Mouse (Mus musculus) thymus, postnatal 10 days (tissue): ENCODE results near the gene Ppp5c.

Experiments
- DNase-seq, 2 experiments: peaks; one replicate each; pipeline ENCODE4 v3.0.0; 2021; ENCODE audit warnings: low spot score in 2 of 2

The Ppp5c gene

DNA sequence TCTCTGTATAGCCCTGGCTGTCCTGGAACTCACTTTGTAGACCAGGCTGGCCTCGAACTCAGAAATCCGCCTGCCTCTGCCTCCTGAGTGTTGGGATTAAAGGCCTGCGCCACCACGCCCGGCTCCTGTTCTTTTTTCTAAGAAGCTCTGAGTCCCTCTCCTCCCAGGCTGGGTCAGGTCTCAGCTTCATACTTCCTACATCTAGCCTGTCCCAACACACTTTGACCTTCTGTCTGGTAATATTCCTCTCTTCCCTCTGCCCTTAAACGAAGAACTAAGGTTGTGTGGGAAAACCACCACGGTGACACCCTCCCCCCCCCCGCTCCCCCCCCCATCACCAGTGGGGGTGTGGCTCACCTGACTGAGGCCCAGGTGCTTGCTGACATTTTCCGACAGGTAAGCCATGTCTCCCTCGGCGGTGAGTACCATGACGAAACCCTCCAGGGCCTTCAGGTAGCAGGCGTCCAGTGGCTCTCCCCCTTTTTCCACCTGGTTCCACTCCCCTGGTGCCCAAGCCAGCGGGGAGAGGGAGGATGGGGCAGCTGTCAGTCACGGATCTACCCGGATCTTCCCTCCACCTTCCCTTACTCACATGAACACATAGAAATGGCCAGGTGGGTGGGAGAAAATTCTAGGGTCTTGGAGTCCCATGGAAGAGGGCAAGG, 26.7 kb upstream of the Ppp5c start:
- no peak for DNase-seq

DNA sequence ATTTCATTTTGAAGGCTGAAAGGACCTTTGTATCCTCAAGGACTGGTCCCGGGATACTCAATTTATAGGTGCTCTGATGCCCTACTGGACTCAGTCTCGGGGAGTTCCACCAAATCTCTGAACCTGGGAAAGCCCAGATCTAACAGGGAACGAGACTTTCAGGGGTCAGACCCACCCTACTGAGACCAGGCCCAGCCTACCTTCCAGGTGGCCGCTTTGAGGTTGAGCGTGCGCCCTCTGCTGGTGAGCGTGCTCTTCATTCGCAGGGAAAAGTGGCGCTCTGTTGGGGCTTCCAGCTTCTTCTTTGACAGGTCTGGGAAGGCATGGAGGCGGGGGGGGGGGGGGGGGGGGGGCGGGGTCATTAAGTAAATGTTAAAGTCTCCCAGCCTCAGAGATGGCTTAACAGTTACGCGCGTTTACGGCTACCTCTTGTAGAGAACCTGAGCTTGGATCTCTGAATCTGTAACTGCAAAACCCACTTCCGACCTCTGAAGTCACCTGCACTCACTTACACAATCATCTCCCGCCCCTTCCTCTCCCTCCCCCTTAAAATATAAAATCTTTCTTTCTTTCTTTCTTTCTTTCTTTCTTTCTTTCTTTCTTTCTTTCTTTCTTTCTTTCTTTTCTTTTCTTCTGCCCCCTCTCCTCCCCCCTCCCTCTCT, 23.3 kb upstream of the Ppp5c start:
- peak; percentile 66 to 80 for DNase-seq

DNA sequence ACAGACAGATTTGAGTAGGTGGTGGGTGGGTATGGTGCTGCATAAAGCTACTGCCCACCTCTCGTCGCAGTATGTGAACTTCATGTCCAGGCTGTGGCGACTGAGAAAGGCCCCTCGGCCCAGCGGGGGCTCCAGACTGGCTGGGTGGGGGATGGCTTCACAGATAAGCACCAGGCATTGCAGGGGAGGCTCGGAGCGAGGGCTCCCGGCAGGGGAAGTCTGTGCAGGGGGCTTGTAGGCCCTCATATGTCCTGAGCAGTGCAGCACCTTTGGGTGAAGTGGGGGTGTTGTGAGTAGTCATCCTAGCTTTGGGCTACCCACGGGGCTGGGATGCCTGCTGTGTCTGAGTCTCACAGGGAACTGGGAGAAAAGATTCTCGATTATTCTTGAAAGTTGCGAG, 22.8 kb upstream of the Ppp5c start:
- DNase-seq = no peak

DNA sequence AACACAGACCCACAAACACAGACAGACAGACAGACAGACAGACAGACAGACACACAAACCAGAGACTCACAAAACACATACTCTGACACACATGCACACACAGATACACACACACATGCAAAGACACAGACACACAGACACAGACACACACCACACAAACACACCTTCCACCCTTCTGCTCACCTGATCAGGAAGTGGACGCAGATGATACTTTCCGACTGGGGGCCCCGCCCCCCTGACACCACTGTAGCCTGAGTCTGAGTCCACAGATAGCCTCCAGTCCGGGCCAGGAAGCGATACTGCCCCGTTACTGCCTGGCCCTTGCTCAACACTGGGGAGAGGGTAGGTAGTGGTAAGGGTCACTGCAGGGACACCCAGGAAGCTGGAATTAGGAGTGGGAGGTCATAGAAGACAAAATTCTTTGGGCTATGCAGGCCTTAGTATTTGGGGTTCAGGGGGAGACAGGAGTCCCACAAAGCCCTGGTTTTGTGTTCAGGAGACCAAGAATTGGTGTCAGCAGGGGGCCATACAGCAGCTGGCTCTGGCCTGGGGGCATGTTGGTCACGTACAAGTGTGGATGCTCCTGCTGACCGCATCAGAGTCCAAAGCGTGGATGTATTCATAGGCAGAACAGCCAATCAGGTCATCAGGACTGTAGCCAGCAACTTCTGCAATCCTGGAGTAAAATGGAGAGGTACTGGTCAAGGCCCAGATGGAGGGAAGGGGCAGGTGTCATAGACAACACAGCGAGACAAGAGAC, 20.9 kb upstream of the Ppp5c start:
- DNase-seq = no peak

DNA sequence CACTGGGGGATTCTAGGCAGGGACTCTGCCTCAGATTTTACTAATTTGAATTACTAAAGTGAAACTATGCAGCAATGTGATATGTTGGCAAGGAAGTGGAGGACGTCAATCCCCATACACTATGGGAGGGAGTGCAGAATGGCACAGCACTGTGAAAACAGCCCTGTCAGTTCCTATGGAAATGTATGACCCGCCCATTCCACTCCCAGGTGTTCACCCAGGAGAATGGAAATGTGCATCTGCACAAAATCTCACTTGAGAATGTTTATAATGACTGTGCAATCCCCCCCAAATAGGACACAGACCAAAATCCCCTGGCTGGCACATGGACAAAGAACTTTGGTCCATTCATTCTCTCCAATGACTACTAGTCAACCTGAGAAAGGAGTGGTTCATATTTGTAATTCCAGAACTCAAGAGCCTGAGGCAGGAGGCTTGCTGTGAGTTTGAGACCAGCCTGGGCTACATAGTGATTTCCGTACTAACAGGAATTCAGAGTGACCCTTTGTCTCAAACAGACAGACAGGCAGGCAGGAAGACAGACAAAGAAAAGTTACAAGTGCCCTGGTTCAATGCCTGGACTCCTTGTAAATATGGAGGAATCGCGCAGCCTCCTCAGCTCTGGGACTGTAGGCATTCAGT, 19.4 kb upstream of the Ppp5c start:
- DNase-seq = no peak

DNA sequence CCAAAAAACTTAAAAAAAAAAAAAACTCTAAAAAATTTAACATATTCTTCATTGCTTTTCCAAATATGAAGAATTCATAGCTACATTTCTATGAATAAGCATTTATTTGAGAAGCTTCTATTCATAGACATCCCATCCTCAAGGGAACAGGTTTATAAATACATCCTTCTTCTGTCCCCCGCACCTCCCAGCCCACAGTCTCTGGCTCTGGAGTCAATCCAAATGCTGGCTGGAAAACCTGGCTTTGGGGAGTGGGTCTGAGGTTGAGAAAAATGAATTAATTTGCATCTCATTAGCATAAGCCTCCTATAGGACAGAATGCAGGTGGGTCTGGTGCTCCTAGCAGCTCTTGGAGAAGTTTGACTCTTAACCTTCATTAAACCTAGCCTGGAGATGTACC, 18.0 kb upstream of the Ppp5c start:
- no peak for DNase-seq

DNA sequence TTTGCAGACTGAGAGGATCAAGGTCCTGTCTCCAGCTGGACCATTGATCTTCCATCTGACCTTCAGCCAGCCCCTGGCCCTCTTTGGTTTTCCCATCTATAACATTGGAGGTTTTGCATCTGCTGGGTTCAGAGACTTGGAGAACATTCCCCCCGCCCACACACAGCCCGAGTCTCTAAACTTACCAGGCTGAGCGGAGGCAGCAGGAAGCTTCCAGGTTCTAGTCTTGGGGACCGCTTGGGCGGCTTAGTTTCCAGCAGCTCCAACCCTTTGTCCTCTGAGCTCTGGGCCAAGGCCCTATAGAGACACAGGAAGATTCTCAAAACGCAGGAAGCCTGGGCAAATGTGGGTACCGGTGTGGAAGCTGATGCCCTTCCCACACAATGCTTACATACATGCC, 11.6 kb upstream of the Ppp5c start:
- DNase-seq = no peak

DNA sequence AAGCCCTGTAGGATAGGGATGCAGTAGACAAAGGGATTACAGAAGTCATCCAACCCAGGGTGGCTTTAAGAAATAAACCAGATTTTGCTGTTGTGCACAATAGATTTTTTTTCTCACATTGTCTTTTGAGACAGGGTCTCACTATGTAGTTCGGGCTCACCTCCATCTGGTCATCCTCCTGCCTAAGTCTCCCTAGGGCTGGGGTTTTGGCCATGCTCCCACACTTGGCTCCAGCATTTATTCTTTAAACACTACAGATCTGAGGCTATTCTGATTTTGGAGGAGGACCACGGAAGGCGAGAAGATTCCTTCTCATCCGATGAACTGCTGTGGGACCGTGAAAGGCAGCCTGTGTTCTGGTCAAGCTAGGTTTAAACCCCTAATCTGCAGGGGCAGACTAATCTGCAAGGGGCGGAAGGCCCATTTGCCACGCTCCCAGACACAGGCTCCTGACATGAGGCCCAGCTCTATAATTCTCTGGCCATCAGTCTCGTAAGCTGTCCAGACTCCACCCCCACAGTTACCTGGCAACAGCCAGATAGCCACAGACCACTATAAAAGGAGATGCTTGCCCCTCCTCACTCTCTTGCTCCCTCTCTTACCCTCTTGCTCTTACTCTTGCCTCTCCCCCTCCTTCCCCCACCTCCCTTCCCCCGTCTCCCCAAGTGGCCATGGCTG, 10.4 kb upstream of the Ppp5c start:
- no peak for DNase-seq

DNA sequence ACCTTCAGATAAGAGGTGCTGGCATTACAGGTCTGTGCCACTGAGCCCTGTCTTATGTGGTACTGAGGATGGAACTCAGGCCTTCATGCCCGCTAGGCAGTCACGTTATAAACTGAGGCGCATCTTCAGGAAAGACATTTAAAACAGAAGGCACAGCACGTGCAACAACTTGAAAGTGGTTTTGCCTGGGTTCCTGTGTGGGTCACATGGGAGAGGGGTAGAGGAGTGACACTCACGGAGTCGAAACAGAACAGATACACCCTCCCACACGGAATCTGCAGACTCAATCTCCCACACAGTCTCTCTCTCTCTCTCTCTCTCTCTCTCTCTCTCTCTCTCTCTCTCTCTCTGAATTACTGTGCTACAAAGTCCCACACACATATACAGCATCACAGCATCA, 2.5 kb upstream of the Ppp5c start:
- DNase-seq = no peak

DNA sequence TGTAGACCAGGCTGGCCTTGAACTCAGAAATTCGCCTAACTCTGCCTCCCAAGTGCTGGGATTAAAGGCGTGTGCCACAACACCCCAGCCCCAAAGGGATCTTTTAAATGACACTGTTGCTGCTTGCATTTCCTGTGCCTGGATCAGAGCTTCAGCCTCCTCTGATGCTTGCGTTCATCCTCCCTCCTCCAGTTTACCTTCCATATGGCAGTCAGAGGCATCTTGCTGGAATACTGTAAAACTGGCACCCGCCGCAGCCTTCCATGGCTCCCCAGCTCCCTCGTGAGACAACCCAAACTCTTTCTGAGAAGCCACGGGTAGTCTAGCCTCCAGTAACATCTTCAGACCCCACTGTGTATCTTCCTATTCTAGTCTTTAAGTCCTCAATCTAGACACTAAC, 1.2 kb upstream of the Ppp5c start:
- DNase-seq = no peak

DNA sequence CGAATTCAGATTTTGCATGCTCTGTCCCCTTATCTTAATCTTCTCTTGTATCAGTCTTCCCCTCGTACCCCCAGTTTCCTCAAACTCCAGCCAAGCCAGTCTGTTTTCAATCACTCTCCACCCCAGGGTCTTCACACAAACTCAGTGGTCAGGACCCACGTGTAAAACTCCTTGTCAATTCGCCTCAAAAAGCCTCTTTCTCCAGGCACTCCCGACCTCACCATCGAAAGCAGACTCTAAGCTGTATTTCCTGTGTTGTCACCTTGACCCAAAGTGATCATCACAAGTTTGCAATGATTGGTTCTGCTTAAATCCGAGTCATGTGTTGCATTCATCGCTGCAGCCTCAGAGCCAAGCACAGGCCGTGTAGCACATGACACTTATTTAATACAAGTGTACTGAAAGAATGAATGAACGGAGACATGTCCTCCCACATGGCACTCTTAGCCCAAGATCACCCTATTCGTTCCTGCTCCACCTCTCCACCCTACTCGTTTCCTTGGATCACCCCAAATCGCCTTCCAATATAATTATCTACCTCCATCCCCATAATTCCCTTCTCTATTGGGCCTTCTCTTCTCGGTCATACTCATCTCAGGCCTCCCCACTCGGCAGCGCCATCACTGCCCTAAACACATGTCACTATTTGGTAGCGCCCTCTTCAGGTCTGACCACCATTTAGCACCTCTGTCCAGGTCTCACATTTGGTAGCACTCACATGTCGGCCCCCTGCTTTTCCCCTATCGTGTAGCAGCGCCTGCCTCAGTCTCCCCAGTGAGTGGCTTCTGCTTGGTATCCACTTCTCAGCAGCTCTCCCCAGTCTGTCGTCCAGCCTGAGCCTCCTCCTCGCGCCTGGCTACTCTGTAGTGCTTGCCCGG, 775 bp downstream of the Ppp5c start:
- DNase-seq = peak; percentile 32 to 47

DNA sequence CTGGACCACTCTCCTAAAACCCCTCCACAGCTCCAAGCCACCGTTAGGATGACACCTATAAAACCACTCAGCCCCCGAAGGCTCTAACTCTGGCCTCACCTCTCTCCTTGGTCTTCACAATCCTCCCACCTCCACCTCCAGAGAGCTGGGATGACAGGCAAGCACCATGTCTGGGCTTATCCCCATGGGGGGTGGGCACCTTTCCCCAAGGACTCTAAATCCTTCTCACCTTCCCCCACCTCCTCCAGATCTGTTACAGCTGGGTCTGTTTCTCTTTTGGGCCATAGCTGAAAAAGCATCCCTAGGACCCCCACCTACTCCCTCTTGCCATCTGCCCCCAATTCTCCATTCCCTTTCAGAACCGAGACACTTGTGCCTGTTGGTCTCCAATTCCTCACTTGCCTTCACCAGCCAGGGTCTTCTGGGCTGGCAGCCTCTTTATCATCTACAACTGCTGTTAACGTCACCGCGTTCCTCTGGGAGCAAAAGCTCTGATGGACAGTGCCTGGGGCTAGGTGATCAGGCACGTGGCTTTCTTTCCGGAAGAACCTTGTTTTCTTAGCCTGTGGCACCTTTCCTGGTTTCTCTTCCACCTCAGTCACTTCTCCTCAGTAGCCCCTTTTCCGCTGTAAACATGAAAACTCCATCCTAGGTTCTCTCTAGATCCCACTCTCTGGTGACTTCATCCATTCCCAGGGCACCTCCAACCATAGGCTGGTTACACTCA, 1.7 kb downstream of the Ppp5c start:
- no peak for DNase-seq

DNA sequence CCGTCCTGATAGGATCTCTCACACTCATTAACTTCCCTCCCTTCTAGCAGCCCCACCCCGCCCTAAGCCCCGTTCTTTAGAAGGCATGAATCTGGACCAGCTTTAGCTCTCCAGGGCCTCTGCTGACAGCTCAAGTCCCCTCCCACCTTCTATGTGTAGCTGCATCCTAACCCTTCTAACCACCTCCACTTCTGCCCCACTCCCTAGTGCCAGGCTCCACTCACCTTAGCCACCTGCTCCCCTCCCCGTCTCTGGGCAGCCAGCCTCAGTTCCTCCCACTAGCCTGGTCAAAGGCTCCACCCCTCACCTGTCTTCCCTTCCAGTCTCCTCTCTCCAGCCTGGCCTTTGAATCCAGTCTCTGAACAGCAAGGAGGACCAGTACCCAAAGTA, 2.2 kb downstream of the Ppp5c start:
- no peak for DNase-seq

DNA sequence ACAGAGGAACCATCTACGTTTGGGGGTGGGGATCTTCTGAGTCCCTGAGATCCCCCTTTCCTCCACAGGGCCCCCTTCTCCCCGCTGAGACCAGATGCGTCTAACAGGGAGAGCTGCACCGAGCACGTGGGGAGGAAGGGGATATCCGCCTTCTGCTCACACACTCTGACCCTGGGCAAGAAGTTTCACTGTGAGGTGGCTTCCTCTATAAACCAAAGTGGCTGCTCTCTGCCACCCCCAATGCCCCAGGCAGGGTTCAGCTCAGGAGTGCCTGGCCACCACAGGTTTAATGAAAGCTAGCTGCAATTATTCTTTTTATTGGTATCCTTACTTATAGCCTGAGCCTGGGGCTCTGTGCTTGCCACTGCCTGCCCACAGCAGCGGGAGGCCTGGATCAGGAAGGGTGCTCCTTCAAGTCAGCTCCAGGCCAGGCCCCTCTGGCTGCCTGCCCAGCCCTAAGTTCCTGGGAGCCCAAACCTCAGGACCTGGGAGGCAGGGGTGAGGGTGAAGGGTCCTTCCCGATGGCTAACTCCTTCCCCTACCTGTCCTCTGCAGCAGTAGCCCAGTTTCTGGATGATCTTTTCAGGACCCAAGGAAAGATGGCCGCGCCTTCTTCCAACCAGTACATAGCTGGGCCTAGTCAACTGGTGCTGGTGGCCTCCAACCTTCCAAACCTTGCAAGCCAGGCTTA, 2.8 kb downstream of the Ppp5c start:
- DNase-seq = peak; percentile 46 to 52

DNA sequence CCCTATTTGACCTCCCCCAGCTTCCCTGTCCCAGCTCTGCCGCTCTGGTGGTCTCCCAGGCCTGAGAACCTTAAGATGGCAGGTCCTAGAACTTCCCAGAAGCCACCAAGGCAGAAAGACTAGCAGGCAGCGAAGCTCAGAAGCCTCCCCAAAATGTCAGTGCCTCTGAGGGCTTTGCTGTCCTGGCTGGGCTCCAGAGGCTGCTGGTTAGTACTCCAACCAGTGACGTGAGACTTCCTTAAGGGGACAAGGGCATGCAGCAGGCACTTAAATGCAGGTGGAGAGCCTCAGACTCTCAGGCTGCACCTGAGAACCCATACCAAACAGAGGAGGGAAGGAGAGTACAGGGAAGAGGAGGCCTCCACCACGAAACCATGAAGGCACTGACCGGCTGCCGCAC, 3.6 kb downstream of the Ppp5c start:
- DNase-seq = no peak

DNA sequence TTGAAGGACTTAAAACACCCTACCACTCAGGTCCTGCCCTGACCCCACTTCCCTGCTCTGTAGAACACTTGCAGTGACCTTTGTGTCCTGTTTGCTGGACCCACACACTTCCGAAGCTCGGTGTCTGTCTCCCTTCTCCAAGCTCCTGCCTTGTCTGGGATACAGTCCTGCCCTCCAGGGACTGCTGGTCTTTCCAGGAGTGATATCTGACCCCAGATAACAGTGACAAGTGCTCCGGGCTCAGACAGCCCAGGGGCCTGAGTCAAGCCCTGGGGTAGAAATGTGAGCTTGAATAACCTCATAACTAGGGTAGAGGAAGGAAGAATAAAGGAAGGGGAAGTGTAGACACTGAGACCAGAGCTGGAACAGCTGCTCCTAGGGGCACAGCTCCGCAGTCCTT, 4.0 kb downstream of the Ppp5c start:
- DNase-seq = no peak

DNA sequence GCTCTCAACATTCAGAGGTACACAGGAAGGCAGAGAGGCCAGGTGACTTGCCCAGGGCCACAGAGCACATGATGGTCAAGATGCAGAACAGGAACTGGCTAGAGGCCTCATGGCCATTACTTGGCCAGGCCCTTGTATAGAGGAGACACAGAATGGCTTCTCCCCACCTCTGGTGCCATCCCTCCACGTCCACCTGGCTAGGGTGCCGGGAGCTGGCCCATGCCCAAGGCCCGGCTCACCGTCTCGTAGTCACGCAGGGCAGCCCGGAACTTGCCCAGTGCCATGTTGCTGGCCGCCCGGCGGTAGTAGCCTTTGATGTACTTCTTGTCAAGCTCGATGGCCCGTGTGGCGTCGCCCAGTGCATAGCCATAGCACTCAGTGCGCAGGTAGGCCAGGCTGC, 5.5 kb downstream of the Ppp5c start:
- DNase-seq = no peak

DNA sequence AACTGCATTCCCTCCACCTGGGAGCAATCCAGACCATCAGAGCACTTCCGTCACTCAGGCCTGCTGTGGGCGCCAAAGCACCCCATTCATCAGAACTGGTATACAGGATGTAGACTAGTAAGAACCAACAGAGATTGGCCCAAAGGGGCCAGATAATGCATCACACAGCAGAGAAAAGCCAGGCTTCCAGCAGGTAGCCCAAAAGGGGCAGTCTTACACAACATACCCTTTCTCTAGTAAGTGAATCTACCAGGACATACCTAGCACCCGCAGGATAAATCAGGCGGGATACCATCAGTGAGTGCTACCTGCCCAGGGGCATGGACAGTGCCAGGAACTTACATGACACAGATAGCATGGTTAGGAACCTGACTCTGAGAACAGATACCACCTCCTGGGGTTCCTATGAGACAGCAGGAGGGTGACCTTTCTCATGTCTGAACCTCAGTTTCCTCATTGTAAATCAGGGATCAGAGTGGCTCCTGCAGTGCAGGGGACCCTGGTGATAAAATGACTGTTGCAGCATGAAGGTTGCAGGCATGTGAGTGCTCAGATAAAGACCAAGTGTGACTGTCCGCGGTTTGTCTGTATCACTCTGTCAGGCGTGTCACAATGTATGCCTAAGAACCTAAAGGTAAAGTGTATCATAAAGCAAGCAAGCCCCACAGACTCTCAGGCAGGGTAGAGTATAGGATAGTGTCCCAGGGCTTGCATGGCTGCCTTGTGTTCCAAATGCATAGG, 8.1 kb downstream of the Ppp5c start:
- DNase-seq = no peak

DNA sequence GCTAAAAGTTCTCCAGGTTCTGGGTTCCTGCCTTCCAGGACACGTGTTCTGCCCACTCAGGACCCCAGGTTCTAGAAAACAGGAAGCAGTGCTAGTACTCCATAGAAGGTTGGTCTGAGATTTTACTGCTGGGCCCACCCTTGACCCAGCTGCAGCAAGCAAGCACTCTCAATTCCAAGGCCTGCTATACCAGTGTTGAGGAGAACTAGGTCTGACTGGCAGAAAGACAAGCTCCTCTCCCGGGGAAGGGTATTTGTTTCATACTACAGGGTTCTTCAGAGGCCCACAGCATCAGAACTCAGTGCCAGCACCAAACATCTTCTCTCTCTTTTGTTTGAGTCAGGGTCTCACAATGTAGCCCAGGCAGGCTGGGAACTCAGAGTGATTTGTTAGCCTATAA, 9.8 kb downstream of the Ppp5c start:
- no peak for DNase-seq
